Mouse (Mus musculus) colon, adult 2 months (tissue): ENCODE results near the gene Sri. TPM values are rescaled to one million over a fixed set of nuclear protein-coding genes. Genes with fewer than 3 reads are reported as not detected.

Experiments used
- polyA plus RNA-seq: library from polyadenylated mRNA; depleted of rRNA; stranded (reverse); fragments of >200 nt; gene quantifications from 2 replicates; pipeline ENCODE4 v1.2.3, GENCODE M21; 2012; rRNA removed

Sri gene
- polyA plus RNA-seq, result 283 and 300 TPM in 2 replicates

GRCm38 (mm10) chr5:8045855-8046254 lies at the start of gene Sri:
TSS of gene Sri (plus strand) at chr5:8046078.

Other genes starting within 250 kb of the Sri start
- 2.2 and 4.1 TPM in 2 replicates for gene Steap4, start 85.6 kb upstream of the Sri start, polyA plus RNA-seq